Mouse (Mus musculus): ENCODE data around the gene Ube2q1. TPM values are rescaled to one million over a fixed set of nuclear protein-coding genes. Genes with fewer than 3 reads are reported as not detected.

Ube2q1 gene
- polyA plus RNA-seq, 1 experiment from 2014 or later, result 14.7 TPM

DNA sequence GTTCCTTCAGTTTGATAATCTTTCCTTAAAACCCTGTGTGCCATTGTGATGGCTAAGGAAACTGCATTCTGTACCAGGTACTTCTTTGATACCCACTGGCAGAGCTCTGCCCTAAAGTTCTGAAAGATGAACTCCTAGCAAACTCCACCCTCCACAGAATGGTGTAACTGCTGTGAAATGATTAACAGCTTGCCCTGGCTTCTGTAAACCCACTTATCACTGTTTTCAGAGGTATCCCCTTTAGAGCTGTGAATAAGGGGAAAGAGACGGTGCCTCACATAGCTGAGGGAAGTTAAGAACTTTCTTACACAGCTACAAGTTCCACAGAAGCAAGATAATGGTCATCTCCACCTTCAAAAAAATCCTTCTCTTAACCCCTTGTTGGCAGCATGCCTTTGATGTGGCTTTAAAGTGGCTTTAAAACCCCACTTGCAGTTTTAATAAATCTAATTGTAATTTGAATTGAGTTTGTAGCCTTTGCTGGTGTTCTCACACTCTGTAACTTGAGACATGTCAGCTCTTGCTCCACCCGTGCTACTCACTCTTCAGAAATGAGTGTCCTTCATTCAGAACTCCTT lies 2.9 kb upstream of the Ube2q1 start:
- WGBS, result 34% methylated on average over 2 of the region's 2 CpGs
- Histone ChIP-seq H3K4me1 (peaks cover 32% of the 10 kb centered on the region), H3K36me3 (peaks cover 3% of the 10 kb centered on the region; the same call in 1 of the 2 replicates), H3K27ac (no peak overlapping the region), H3K4me3 (no peak overlapping the region), H3K9me3 (no peaks in the 10 kb centered on the region), H3K27me3 (ENCODE audit: insufficient read depth, poor library complexity, severe bottlenecking) (no peaks in the 10 kb centered on the region; the same call in 1 of the 2 replicates)
- no peak for DNase-seq (ENCODE audit: low spot score)

DNA sequence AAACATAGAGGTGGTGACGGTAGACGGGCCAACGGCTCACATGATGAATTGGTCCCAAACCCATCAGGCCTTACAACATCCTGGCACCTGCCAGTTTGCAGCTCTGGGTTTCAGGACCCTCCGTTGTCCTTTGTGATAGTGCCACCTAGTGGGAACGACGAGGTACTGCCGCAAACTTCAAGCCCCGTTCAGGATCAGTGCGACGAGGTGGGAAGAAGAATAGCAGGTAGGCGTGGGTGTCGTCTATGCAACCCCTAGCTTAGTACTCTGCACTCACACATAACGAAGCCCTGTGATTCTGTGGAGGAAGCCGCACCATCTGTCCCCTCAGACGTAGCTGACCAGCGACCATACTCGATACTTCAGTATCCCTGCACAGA lies 838 bp upstream of the Ube2q1 start:
- Histone ChIP-seq H3K36me3 (peaks cover 21% of the 10 kb centered on the region), H3K4me3 (peak overlapping the region; percentile 99), H3K4me1 (peaks cover 37% of the 10 kb centered on the region), H3K27me3 (ENCODE audit: insufficient read depth, poor library complexity, severe bottlenecking) (no peaks in the 10 kb centered on the region), H3K27ac (peak overlapping the region; percentile 99), H3K9me3 (no peaks in the 10 kb centered on the region)
- DNase-seq (ENCODE audit: low spot score), result peak; percentile 92
- 3% methylated on average over 17 of the region's 17 CpGs for WGBS

DNA sequence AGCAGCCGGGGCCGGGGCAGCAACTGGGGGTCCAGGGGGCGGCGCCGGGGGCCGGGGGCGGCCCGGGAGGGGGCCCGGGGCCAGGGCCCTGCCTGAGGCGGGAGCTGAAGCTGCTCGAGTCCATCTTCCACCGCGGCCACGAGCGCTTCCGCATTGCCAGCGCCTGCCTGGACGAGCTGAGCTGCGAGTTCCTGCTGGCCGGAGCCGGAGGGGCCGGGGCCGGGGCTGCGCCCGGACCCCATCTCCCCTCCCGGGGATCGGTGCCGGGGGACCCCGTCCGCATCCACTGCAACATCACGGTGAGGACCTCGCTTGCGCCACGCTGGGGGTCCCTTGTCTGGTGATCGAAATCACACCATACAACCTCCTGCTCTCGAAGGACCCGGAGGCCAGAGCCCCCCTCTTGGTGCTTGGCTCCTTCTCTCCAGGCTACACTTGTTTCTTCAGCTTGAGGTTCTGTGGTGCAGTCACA lies 360 bp downstream of the Ube2q1 start:
- no peaks in the 10 kb centered on the region for H3K27me3 ChIP-seq (ENCODE audit: insufficient read depth, poor library complexity, severe bottlenecking)
- DNase-seq (ENCODE audit: low spot score), result no peak
- WGBS, result under 1% methylated on average over 37 of the region's 37 CpGs
- H3K36me3 ChIP-seq, result peaks cover 33% of the 10 kb centered on the region
- peak overlapping the region; percentile 99 for H3K4me3 ChIP-seq
- no peaks in the 10 kb centered on the region for H3K9me3 ChIP-seq
- H3K4me1 ChIP-seq, result peaks cover 37% of the 10 kb centered on the region
- peak overlapping the region; percentile 99 for H3K27ac ChIP-seq

DNA sequence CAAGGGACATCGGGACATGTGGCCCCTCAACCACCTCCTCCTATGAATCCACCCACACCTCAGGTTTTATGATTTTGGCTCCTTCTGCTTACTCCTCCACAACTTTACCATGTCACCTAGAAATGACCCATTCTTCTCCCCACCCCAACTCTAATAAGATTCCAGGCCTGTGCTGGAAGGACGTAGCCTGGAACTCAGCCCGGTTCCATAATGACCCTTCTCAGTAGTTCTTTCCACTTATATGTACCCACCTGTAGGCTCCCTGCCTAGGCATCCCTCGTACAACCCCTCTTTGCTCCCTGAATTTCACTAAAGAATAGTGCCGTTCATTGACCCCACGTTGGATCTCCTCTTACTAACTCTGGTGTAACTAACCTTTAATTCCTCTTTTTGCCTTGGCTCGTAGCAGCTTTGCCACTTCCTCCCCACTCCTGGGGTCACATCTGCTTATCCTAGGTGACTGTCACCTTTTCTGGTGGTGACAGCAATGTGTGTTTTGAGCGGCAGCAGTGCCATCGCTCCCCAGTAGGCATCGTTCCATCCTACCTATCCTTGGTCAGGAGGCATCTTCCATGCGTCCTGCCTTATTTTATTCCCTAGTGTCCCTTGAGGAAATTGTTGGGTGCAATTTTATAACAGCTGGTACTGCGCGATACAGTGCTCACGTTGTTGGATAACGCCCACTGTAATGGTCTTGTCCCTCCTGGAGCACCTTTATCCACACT lies 982 bp downstream of the Ube2q1 start:
- WGBS, result 47% methylated on average over 15 of the region's 15 CpGs
- Histone ChIP-seq H3K4me1 (peaks cover 37% of the 10 kb centered on the region), H3K4me3 (peak overlapping the region; percentile 99), H3K9me3 (no peaks in the 10 kb centered on the region), H3K27me3 (ENCODE audit: insufficient read depth, poor library complexity, severe bottlenecking) (no peaks in the 10 kb centered on the region), H3K36me3 (peaks cover 39% of the 10 kb centered on the region), H3K27ac (peak overlapping the region; percentile 99)
- no peak for DNase-seq (ENCODE audit: low spot score)

DNA sequence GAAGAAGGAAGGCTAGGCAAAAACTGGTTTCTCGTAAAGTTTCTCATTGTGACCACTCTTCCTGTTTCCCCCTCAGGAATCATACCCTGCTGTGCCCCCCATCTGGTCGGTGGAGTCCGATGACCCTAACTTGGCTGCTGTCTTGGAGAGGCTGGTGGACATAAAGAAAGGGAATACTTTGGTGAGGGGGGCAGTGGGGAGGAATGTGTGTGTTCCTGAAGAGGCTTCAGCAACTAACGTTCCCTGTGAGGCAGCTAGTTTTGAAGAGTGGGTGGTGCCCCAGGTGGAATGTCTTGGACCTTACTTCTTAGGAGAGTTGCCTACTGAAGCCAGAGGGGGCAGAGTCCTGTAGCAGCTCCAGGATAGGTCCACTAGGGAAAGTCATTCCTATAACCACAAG lies 2.6 kb downstream of the Ube2q1 start:
- 85% methylated on average over 4 of the region's 4 CpGs for WGBS
- DNase-seq (ENCODE audit: low spot score), result no peak
- no peak overlapping the region for H3K27ac ChIP-seq
- no peak overlapping the region for H3K4me3 ChIP-seq
- no peaks in the 10 kb centered on the region for H3K9me3 ChIP-seq
- peaks cover 37% of the 10 kb centered on the region for H3K4me1 ChIP-seq
- peaks cover 55% of the 10 kb centered on the region for H3K36me3 ChIP-seq
- no peaks in the 10 kb centered on the region for H3K27me3 ChIP-seq (ENCODE audit: insufficient read depth, poor library complexity, severe bottlenecking)

DNA sequence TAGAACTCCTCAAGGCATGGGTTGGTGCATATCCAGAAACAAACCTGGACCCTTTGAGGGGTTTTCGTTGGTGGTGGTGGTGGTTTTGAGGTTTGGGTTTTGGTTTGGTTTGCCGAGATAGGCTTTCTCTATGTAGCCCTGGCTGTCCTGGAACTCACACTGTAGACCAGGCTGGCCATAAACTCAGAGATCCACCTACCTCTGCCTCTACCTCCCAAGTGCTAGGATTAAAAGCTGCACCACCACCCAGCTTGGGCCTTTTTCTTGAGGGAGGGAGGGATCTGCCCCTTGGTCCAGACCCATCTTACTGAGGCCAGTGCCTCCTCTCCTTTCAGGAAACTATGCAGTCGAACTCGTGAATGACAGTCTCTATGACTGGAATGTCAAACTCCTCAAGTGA lies 6.7 kb downstream of the Ube2q1 start:
- Histone ChIP-seq H3K27ac (no peak overlapping the region), H3K4me3 (no peak overlapping the region), H3K36me3 (peaks cover 83% of the 10 kb centered on the region), H3K9me3 (no peaks in the 10 kb centered on the region), H3K27me3 (ENCODE audit: insufficient read depth, poor library complexity, severe bottlenecking) (no peaks in the 10 kb centered on the region), H3K4me1 (peaks cover 12% of the 10 kb centered on the region)
- no peak for DNase-seq (ENCODE audit: low spot score)
- WGBS, result 77% methylated on average over 4 of the region's 4 CpGs

DNA sequence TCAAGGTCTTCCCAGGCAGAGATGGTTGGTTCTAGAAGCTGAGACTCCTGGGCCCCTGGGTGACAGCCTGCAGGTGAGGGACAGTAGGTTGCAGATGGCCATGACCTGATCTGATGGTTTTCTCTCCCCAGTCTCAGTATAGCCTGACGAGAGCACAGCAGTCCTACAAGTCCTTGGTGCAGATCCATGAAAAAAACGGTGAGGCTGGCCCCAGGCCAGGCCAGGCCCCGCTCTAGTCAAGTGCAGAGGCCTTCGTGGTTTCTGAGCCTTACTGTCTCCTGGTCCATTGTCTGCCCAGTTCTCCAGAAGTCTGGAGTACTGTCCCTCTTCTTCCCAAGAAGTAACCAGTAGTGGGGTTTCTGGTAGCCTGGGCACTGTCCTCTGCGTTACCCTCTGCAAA lies 8.2 kb downstream of the Ube2q1 start:
- no peaks in the 10 kb centered on the region for H3K9me3 ChIP-seq
- peaks cover 71% of the 10 kb centered on the region for H3K36me3 ChIP-seq
- peaks cover 10% of the 10 kb centered on the region for H3K4me1 ChIP-seq
- 85% methylated on average over 5 of the region's 5 CpGs for WGBS
- no peak for DNase-seq (ENCODE audit: low spot score)
- H3K27me3 ChIP-seq (ENCODE audit: insufficient read depth, poor library complexity, severe bottlenecking), result peaks cover 3% of the 10 kb centered on the region; the same call in 1 of the 2 replicates
- no peak overlapping the region for H3K27ac ChIP-seq
- H3K4me3 ChIP-seq, result no peak overlapping the region

DNA sequence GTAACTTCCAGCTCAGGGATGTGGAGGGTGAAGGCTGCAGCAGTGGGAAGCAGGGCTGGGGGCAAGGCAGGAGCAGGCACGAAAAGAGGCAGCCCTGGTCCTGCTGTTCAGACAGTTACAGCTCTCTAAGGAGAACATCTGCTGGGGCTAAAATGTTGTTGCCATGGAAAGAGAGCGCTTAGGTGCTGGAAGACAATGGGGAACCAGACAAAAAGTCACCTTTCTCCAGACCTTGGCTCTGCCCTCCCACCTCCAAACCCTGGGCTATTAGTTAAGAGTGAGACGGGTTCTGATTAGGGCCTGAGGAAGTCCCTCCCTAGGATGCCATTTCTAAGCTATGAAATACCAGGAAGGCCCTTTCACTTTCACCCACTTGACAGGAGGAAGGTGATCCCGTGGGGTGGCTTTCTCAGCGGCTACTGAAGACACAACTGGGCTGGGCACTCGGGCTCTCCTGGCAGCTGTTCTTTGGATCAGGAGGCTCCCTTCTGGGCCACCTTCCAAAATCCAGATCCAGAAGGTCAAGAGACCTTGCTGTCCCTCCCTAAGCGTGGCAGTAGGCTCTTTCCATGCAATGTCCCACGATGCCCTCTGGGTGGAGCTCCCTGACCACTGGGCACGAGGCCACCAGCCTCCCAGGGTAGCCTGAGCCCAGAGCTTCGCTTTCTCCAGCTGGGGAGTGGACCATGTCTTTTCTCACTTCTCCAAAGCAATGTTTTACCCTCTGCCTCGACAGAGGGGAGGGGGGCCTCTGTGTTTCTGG lies 11.8 kb downstream of the Ube2q1 start:
- H3K4me1 ChIP-seq, result peaks cover 10% of the 10 kb centered on the region
- DNase-seq (ENCODE audit: low spot score), result no peak
- H3K9me3 ChIP-seq, result no peaks in the 10 kb centered on the region
- H3K36me3 ChIP-seq, result peaks cover 36% of the 10 kb centered on the region
- H3K4me3 ChIP-seq, result no peak overlapping the region
- 0 out of 2 replicates have a peak overlapping the region, but pooled peaks have one; percentile 16 for H3K27ac ChIP-seq
- H3K27me3 ChIP-seq (ENCODE audit: insufficient read depth, poor library complexity, severe bottlenecking), result peaks cover 14% of the 10 kb centered on the region; the same call in 1 of the 2 replicates
- 19% methylated on average over 11 of the region's 11 CpGs for WGBS

DNA sequence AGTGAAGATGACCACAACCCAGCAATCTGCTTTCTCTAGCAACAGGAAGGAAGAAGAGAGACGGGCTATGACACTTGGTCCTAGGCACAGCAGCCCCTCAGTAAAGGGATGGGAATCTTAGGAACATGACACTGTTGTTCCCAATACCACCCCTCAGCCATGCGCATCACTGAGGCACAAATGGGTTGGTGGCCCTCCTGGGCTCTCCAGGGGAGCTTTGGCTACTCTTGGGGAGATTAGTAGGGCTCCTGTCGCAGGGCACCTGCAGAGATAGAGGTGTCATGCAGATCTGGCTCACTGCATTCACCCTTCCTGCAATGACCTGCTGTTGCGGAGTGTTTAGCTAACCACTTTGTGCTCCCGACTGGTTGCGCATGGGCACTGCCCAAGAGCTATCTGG lies 12.9 kb downstream of the Ube2q1 start:
- DNase-seq (ENCODE audit: low spot score), result peak; percentile 52
- H3K4me1 ChIP-seq, result peaks cover 10% of the 10 kb centered on the region
- no peak overlapping the region for H3K4me3 ChIP-seq
- H3K27me3 ChIP-seq (ENCODE audit: insufficient read depth, poor library complexity, severe bottlenecking), result peaks cover 14% of the 10 kb centered on the region; the same call in 1 of the 2 replicates
- H3K36me3 ChIP-seq, result peaks cover 25% of the 10 kb centered on the region
- H3K9me3 ChIP-seq, result no peaks in the 10 kb centered on the region
- no peak overlapping the region for H3K27ac ChIP-seq
- 67% methylated on average over 6 of the region's 6 CpGs for WGBS

DNA sequence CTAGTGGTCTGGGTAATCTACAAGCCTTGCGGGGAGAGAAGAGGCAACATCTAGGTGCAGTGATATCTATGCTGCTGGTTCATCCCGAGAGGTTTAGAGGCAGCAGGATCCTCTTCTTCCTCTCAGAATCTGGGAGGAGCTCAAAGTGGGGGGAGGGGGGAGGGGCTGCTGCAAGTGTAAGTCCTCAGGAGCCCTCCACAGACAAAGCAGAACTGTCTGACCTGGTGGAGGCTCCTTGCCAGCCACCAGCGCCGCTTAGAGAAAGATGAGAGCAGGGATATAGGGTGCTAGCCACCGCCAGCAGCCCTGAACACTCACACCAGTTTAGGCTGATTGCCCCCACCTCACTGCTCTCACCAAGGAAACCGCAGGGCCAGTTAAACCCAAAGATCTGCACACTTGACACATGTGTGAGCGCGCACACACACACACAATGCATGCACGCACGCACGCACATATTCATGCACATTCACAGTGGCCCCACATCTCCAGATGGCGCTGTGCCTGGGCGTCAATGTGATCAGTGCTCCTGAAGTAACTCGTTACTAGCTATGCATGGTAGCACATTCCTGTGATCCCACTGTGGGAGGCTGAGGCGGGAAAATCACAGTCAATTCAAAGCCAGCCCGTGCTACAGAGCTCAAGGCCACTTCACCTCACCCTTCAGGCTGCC lies 15.4 kb downstream of the Ube2q1 start:
- WGBS, result 72% methylated on average over 16 of the region's 16 CpGs
- H3K27ac ChIP-seq, result no peak overlapping the region
- no peak overlapping the region for H3K4me3 ChIP-seq
- H3K36me3 ChIP-seq, result no peaks in the 10 kb centered on the region
- H3K4me1 ChIP-seq, result peaks cover 10% of the 10 kb centered on the region
- peaks cover 14% of the 10 kb centered on the region; the same call in 1 of the 2 replicates for H3K27me3 ChIP-seq (ENCODE audit: insufficient read depth, poor library complexity, severe bottlenecking)
- DNase-seq (ENCODE audit: low spot score), result peak; percentile 72
- H3K9me3 ChIP-seq, result no peaks in the 10 kb centered on the region

DNA sequence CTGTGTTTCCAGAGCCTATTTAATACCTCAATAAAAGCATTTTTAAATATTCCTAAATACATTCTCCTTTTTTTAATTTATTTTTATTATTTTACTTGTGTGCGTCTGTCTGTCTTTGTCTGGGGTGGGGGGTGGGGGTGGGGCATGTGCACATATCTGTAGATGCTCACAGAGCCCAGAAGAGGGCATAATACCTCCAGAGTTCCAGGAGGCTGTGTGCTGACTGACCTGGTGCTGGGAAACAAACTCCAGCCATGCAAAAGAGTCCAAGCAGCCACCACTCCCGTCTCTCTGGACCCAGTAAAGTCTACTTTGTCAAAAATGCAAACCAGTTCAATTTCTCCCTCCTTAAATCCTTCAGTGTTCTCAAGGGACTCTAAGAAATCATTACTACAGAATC lies 21.2 kb downstream of the Ube2q1 start:
- Histone ChIP-seq H3K9me3 (no peaks in the 10 kb centered on the region), H3K27ac (no peak overlapping the region), H3K4me3 (no peak overlapping the region), H3K4me1 (peaks cover 6% of the 10 kb centered on the region), H3K36me3 (no peaks in the 10 kb centered on the region), H3K27me3 (ENCODE audit: insufficient read depth, poor library complexity, severe bottlenecking) (no peaks in the 10 kb centered on the region)
- peak; percentile 50 for DNase-seq (ENCODE audit: low spot score)
- 71% methylated on average over 2 of the region's 2 CpGs for WGBS

DNA sequence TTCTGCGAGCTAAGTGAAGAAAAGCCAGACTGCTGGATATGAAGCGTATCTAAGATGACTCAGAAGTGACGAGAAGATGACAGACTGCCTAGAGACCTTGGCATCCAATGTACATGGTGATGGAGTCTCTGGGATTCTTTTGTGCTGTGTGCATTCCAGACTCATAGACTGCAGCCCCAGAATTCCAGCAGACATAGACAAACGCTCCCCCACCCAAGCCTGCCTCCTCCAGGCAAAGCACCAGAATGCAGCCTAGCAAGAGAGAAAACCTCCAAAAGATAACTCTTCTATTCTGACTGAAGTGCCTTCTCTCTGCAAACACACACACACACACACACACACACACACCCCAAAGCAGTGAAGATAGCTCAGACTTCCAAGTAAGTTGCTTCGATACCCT lies 22.3 kb downstream of the Ube2q1 start:
- peak; percentile 72 for DNase-seq (ENCODE audit: low spot score)
- Histone ChIP-seq H3K27ac (no peak overlapping the region), H3K4me3 (no peak overlapping the region), H3K4me1 (peaks cover 7% of the 10 kb centered on the region), H3K36me3 (no peaks in the 10 kb centered on the region), H3K9me3 (no peaks in the 10 kb centered on the region), H3K27me3 (ENCODE audit: insufficient read depth, poor library complexity, severe bottlenecking) (no peaks in the 10 kb centered on the region)
- 73% methylated on average over 5 of the region's 5 CpGs for WGBS
